Mouse (Mus musculus): ENCODE measurements around the gene Mical2.

DNA sequence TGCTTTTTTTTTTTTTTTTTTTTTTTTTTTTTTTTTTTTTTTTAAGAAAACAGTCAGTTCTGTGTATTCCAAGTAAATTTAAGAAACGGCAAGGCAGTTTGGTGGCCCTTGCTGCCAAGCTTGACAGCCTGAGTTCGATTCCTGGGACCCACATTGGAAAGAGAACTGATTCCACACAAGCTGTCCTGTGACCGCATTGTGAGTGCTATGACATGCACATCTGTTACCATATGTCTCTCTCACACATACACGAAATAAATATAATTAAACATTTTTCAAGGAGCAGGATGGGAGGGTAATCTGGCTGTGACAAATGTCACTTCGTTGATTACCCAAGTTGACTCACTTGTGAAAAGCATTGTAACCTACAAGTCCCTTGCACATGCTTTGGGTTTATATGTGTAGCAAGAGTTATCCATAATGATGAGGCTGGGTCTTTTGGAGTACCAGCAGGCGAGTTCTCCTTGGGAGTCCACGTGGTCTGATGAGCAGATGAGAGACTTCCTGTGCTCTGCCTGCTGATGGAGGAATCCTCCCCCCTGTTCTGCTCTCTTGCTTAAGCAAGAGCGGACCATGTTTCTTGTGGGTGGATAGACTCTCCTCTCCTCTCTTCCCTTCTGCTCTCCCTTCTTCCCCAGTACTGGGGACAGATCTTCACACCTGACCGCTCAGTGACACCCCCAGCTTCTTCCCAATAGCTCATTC is 58.1 kb downstream of the Mical2 start:
- TF ChIP-seq GATA1 (IDR thresholded peaks at IDR 0.05; ENCODE audit: low read length) (no peak), TAL1 (IDR thresholded peaks at IDR 0.05; ENCODE audit: low read length) (no peak)

All from erythroblast, embryonic 14.5 days (primary cell).